Mouse (Mus musculus) ES-E14 (cell line): Measurements from ENCODE around the gene Hist1h2ao. TPM values are rescaled to one million over a fixed set of nuclear protein-coding genes. Genes with fewer than 3 reads are reported as not detected.
"Not testable (repeated sequence)": the region's sequence is repeated elsewhere in the genome, so short reads cannot be mapped to it uniquely, and the experiment has no call there.

Experiments used
- DNase-seq: peaks from one replicate; pipeline ENCODE4 v3.0.0-alpha.2; 2013; ENCODE audit warnings: low read depth, low spot score
- H3K27ac ChIP-seq: 2 replicates; pipeline ENCODE4 v1.5.1; 2012; ENCODE audit warnings: low read depth, mild to moderate bottlenecking, low read length, moderate library complexity, mixed read lengths; ENCODE audit not compliant: poor library complexity, insufficient read depth, severe bottlenecking
- H3K36me3 ChIP-seq: 2 replicates; pipeline ENCODE4 v1.6.1; 2012; ENCODE audit warnings: mild to moderate bottlenecking, low read length, moderate library complexity, mixed read lengths; ENCODE audit not compliant: control insufficient read depth, poor library complexity, insufficient read depth, severe bottlenecking
- H3K4me1 ChIP-seq, 2 experiments: fragments of 150-350 bp in 1 of 2; sonication (generic) in 1 of 2; 2 replicates each; pipeline ENCODE4 v1.6.1; 2012; ENCODE audit warnings: low read length in 2 of 2, mild to moderate bottlenecking in 1 of 2, mixed read lengths in 1 of 2; ENCODE audit not compliant: control insufficient read depth in 2 of 2, insufficient read depth in 2 of 2, poor library complexity in 1 of 2
- H3K4me3 ChIP-seq, 2 experiments: fragments of 150-350 bp in 1 of 2; sonication (generic) in 1 of 2; 2 replicates each; pipeline ENCODE4 v1.5.1; 2012; ENCODE audit warnings: low read length in 2 of 2, low read depth in 1 of 2, mild to moderate bottlenecking in 1 of 2, mixed read lengths in 1 of 2; ENCODE audit not compliant: insufficient read depth in 1 of 2, poor library complexity in 1 of 2, severe bottlenecking in 1 of 2
- H3K9ac ChIP-seq: 2 replicates; pipeline ENCODE4 v1.6.1; 2012; ENCODE audit warnings: low read depth, mild to moderate bottlenecking, low read length, mixed read lengths; ENCODE audit not compliant: poor library complexity, insufficient read depth, severe bottlenecking
- H3K9me3 ChIP-seq: fragments of 150-350 bp; sonication (generic); 2 replicates; pipeline ENCODE4 v1.6.1; 2012; ENCODE audit warnings: low read depth, mild to moderate bottlenecking, low read length; ENCODE audit not compliant: control insufficient read depth, insufficient read depth
- CHD2 ChIP-seq: IDR thresholded peaks from 2 replicates; pipeline ENCODE4 v1.6.1; 2014; ENCODE audit warnings: mild to moderate bottlenecking, low read depth, low read length, inconsistent platforms
- HCFC1 ChIP-seq: IDR thresholded peaks from 2 replicates; pipeline ENCODE4 v1.6.1; 2012; ENCODE audit warnings: low read length, inconsistent platforms, borderline replicate concordance; ENCODE audit not compliant: insufficient read depth
- MAFK ChIP-seq: IDR thresholded peaks from 2 replicates; pipeline ENCODE4 v1.6.1; 2014; ENCODE audit warnings: mild to moderate bottlenecking, low read depth, low read length, inconsistent platforms; ENCODE audit not compliant: insufficient read depth
- ZC3H11A ChIP-seq: IDR thresholded peaks from 2 replicates; pipeline ENCODE4 v1.6.1; 2012; ENCODE audit warnings: low read depth, mild to moderate bottlenecking, inconsistent platforms, low read length, borderline replicate concordance
- ZNF384 ChIP-seq: IDR thresholded peaks from 2 replicates; pipeline ENCODE4 v1.6.1; 2012; ENCODE audit warnings: low read depth, low read length, inconsistent platforms
- in situ Hi-C, 2 experiments: fragments of 600-800 bp; cut with MboI; formaldehyde crosslinking; loops; one replicate each; pipeline ENCODE4 v1.15.1; 2025; ENCODE audit warnings: low sequenced_read_pairs in 2 of 2, inconsistent platforms in 1 of 2; ENCODE audit not compliant: unreplicated experiment in 2 of 2
- total RNA-seq: library from RNA; depleted of rRNA; stranded (reverse); fragments of 300-350 nt; gene quantifications from 2 replicates; pipeline ENCODE4 v1.2.3, GENCODE M21; 2012

The Hist1h2ao gene
- total RNA-seq, 1 experiment, result not detected

DNA sequence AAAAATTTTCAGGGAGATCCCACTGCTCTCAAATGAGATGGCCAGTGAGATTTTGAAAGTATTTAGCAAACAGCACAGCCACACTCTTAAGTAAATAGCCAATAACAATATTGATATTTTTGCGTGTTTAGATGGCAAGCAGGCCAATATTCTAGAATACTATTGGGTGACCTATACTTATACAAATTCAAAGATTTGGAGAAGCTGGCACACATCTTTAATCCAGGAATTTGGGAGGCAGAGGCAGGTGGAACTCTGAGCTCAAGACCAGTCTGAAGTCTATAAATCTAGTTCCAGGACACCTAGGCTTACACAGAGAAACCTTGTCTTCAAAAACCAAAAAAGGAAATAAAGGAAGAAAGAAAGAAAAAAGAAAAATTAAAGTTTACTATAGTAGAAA, 28.6 kb upstream of the Hist1h2ao start:
- H3K4me3 ChIP-seq, result no peak overlapping the region
- no peaks in the 10 kb centered on the region for H3K36me3 ChIP-seq
- H3K9me3 ChIP-seq, result no peaks in the 10 kb centered on the region
- DNase-seq, result no peak
- in situ Hi-C loops, result no loop called here
- H3K9ac ChIP-seq, result no peak overlapping the region
- H3K27ac ChIP-seq, result no peak overlapping the region
- TF ChIP-seq MAFK (no peak), HCFC1 (no peak), ZNF384 (no peak), CHD2 (no peak), ZC3H11A (no peak)
- H3K4me1 ChIP-seq, result peaks cover 0 to 5% of the 10 kb centered on the region in 2 experiments; a peak in 1 of 4 replicates

GRCm38 (mm10) chr13:21782361-21783254, 27.7 kb upstream of the Hist1h2ao start:
- H3K27ac ChIP-seq, result peak overlapping the region; percentile 74
- DNase-seq, in situ Hi-C loops, H3K9me3 ChIP-seq, H3K36me3 ChIP-seq, H3K4me1 ChIP-seq: not testable (repeated sequence)
- 0 out of 2 replicates have a peak, but pooled peaks have one; percentile 16 for TF ChIP-seq HCFC1
- peak overlapping the region; percentile 32 to 69 for H3K4me3 ChIP-seq
- peak overlapping the region; percentile 79 for H3K9ac ChIP-seq

DNA sequence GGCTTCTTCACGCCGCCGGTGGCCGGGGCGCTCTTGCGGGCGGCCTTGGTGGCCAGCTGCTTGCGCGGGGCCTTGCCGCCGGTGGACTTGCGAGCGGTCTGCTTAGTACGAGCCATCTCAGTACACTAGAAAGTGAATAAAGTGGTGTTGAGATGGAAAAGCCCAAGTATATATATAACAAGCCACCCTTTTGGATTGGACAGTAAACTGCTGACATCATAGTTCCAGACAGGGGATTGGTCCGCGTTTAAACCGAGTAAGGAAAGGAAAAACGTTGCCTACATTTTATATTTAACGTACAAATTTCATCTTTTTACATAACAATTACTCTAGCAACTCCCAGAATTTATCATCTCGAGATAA, 27.0 kb upstream of the Hist1h2ao start, which contains the start of gene Hist1h3i:
Hist1h3i (minus strand) TSS at position 116 of the 363 bp plus-strand sequence.
- peak within 1 kb of the TSS; percentile 74 for H3K27ac ChIP-seq
- DNase-seq, result peak; percentile 66
- peak within 1 kb of the TSS; percentile 79 for H3K9ac ChIP-seq
- H3K4me1 ChIP-seq, result peaks cover 0 to 2% of the 10 kb centered on the region in 2 experiments; a peak in 2 of 4 replicates
- TF ChIP-seq MAFK (peak; percentile 76; the same call in 1 of the 2 replicates), ZNF384 (no peak), CHD2 (no peak)
- peak within 1 kb of the TSS; percentile 32 to 69 for H3K4me3 ChIP-seq
- H3K9me3 ChIP-seq, result no peaks in the 10 kb centered on the region
- no peaks in the 10 kb centered on the region for H3K36me3 ChIP-seq
- in situ Hi-C loops, result no loop called here

DNA sequence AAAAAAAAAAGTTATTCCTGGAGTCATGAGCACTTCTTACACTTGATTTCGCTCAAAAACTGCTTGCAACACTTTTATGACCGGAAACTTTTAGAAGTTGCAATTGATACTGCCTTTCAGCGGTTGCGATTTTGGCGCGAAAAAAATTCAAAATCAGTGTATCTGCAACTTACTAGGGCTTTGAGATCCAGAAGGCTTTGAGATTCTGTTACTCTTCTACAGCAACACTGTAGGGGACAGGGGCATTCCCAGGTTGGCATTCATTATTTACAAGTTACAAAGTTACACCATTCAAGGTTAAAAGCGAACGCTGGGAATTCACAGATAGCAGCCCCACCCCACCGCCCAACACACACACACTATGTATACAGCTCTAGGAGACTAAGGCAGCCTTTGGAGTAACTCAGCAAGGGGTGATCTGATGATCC, 26.5 kb upstream of the Hist1h2ao start:
- H3K36me3 ChIP-seq, result no peaks in the 10 kb centered on the region
- no peaks in the 10 kb centered on the region for H3K9me3 ChIP-seq
- H3K27ac ChIP-seq, result peak overlapping the region; percentile 40; the same call in 1 of the 2 replicates
- H3K9ac ChIP-seq, result peak overlapping the region; percentile 38; the same call in 1 of the 2 replicates
- H3K4me3 ChIP-seq, result peak overlapping the region; percentile 13 to 30; a peak in 2 of 4 replicates
- in situ Hi-C loops, result no loop called here
- peaks cover 0 to 2% of the 10 kb centered on the region in 2 experiments; a peak in 2 of 4 replicates for H3K4me1 ChIP-seq
- DNase-seq, result peak; percentile 58
- TF ChIP-seq HCFC1 (no peak), ZNF384 (peak; percentile 87)

- in situ Hi-C loops, result no loop called here
- no peak overlapping the region for H3K4me3 ChIP-seq
- DNase-seq, result no peak
These were observed 26.0 kb upstream of the Hist1h2ao start for GRCm38 (mm10) chr13:21784311-21784710.

More at GRCm38 (mm10) chr13:21784311-21784710, 26.0 kb upstream of the Hist1h2ao start:
- Histone ChIP-seq H3K9me3 (no peaks in the 10 kb centered on the region), H3K9ac (peak overlapping the region; percentile 38; the same call in 1 of the 2 replicates), H3K36me3 (no peaks in the 10 kb centered on the region), H3K4me1 (peaks cover 0 to 2% of the 10 kb centered on the region in 2 experiments; a peak in 2 of 4 replicates), H3K27ac (peak overlapping the region; percentile 40; the same call in 1 of the 2 replicates)
- TF ChIP-seq MAFK (no peak), ZC3H11A (no peak), HCFC1 (no peak), ZNF384 (no peak), CHD2 (no peak)
